Mouse (Mus musculus): ENCODE measurements around the gene Acap2.

DNA sequence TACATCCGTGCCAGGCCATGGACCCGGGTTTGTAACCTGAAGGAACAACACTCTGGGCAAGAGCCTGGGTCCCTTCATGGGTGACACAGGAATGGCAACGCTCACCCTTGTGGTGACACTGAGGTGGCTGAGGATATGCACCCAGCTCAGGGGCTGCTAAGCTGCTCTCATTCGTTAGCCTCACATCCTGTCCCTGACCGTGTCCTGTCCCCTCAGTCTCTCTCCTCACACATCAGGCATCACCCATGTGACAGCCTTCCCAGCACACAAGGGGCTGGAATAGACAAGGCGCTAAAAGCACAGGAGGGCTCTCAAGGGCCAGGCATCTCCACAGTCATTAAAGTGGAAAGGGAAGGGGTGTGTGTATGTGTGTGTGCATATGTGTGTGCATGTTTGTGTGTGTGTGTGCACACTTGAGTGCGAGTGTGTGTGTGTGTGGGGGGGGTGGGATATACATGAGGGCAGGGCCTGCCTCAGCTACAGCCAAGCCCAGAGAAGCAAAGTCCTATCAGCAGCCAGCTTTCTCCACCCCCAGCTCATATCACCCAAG lies 148.8 kb downstream of the Acap2 start:
- TF ChIP-seq CTCF (IDR thresholded peaks at IDR 0.05; ENCODE audit: low read depth, low read length), result no peak
- TF ChIP-seq POLR2A (IDR thresholded peaks at IDR 0.05; ENCODE audit: borderline replicate concordance, low read depth, low read length), result no peak

Data from bone marrow macrophage, adult 2 months (primary cell).